Mouse (Mus musculus) kidney, adult 2 months (tissue): ENCODE measurements at regions not wholly inside any gene's neighbourhood (a gene's known extent, or its start where the extent isn't known, plus 50 kb on each side); places are given as distances from the start of the nearest gene placed in this dataset.

ENCODE experiments used
- CTCF ChIP-seq: fragments of 200-500 bp; conservative IDR thresholded peaks from 2 replicates; pipeline ENCODE4 v1.5.1; 2011; ENCODE audit warnings: low read depth, mild to moderate bottlenecking, control low read depth, low read length, moderate library complexity, mixed read lengths; ENCODE audit not compliant: insufficient read depth, insufficient read length
- POLR2A ChIP-seq: fragments of 200-500 bp; IDR thresholded peaks from one replicate; pipeline ENCODE4 v1.6.1; 2011; ENCODE audit warnings: low read depth, low read length, control low read depth

DNA sequence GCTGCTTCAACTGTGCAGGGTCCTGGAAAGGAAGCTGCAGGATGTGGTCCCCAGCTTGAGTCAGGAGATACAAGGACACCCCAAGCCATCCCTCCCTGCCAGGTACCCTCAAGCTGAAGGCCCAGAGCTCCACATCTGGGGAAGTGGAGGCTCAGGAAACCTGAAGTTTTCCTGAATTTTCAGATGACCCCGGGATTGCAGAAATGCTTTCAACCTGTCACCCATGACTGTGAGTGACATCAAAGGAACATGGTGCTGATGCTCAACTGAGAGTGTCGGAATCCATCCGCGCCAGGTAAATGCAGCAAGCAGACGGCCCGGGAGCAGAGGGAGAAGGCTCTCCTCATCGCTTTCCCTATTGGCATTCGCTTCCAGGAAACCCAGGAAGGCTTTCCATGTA is 267.6 kb upstream of the Zfp637 start:
- TF ChIP-seq CTCF = no peak
- TF ChIP-seq POLR2A = no peak
